Mouse (Mus musculus) hindbrain, embryonic 12.5 days (tissue): ENCODE results near the gene Hoxb5. TPM values are rescaled to one million over a fixed set of nuclear protein-coding genes. Genes with fewer than 3 reads are reported as not detected.

Experiments used
- ATAC-seq: fragments of 200-750 bp; cut with Nextera tagmentation; 2 replicates; pipeline ENCODE4 v1.8.0; 2017; ENCODE audit warnings: moderate TSS enrichment; ENCODE audit not compliant: low FRiP score
- H3K27ac ChIP-seq: fragments of 300-500 bp; sonication (generic); 2 replicates; pipeline ENCODE4 v1.5.1; 2016; ENCODE audit warnings: mild to moderate bottlenecking
- H3K27me3 ChIP-seq: fragments of 300-500 bp; sonication (generic); 2 replicates; pipeline ENCODE4 v1.6.1; 2016; ENCODE audit warnings: mild to moderate bottlenecking
- H3K36me3 ChIP-seq: fragments of 300-500 bp; sonication (generic); 2 replicates; pipeline ENCODE4 v1.6.1; 2016; ENCODE audit warnings: mild to moderate bottlenecking
- H3K4me1 ChIP-seq: fragments of 300-500 bp; sonication (generic); 2 replicates; pipeline ENCODE4 v1.6.1; 2016
- H3K4me2 ChIP-seq: fragments of 300-500 bp; sonication (generic); replicated peaks from 2 replicates; pipeline ENCODE4 v1.6.1; 2016; ENCODE audit warnings: mild to moderate bottlenecking
- H3K4me3 ChIP-seq: fragments of 300-500 bp; sonication (generic); 2 replicates; pipeline ENCODE4 v1.5.1; 2016; ENCODE audit warnings: mild to moderate bottlenecking
- H3K9ac ChIP-seq: fragments of 300-500 bp; sonication (generic); 2 replicates; pipeline ENCODE4 v1.6.1; 2016; ENCODE audit warnings: mild to moderate bottlenecking, moderate library complexity
- H3K9me3 ChIP-seq: fragments of 300-500 bp; sonication (generic); replicated peaks from 2 replicates; pipeline ENCODE4 v1.6.1; 2016; ENCODE audit warnings: mild to moderate bottlenecking
- WGBS: fragments of 180-500 bp; shearing (Covaris S2); methylation state at CpG from one replicate; pipeline ENCODE4 v1.1.7; 2016; 5-methylcytosine and 5-hydroxymethylcytosine counted together
- polyA plus RNA-seq: library from polyadenylated mRNA; unstranded; fragments of >200 nt; fragmentation: Nextera tagmentation; extraction: Ambion mirVana; gene quantifications from 2 replicates; pipeline ENCODE4 v1.2.1, GENCODE M21; 2016

Hoxb5 gene
- polyA plus RNA-seq, 1 experiment from 2014 or later: 74.3 TPM

DNA sequence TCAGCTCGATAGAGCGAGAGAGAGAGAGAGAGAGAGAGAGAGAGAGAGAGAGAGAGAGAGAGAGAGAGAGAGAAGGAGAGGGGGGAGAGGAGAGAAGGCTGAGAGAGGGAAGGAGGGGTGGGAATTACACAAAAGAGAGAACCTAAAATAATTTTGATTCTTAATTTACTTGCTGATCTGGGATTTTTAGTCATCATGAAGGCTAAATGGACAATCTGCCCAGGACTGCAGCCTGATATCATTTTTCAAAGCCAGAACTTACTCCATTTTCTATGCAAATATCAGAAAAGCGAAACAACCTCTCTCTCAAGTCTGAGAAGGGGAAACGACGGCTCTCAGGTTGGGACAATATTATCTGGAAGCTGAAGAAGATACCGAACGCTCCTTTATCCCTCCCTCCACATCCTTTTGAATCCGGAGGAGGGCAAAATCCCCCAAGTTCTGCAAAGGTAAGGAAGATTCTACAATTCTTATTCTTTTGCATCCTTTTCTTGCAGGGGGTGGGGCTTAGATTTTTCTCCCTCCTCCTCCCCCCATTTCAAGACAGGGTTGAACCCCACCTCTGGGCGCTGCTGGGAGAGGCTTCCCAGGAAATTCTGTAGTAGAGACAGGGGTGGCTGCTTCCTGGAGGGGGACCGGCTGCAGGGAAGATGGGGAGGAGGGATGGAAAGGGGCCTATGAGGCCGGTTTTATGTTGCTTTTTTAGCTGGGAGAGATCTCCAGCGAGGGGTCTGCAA lies 10.4 kb upstream of the Hoxb5 start:
- H3K4me2 ChIP-seq: no peak overlapping the region

GRCm38 (mm10) chr11:96293302-96293921 lies 9.7 kb upstream of the Hoxb5 start:
- H3K27ac ChIP-seq: no peak overlapping the region

More for the DNA sequence above, 10.4 kb upstream of the Hoxb5 start:
- Histone ChIP-seq H3K9me3 (no peaks in the 10 kb centered on the region), H3K9ac (no peak overlapping the region), H3K4me1 (no peaks in the 10 kb centered on the region), H3K36me3 (no peaks in the 10 kb centered on the region), H3K27me3 (peaks cover 97% of the 10 kb centered on the region), H3K4me3 (peak overlapping the region; percentile 16; the same call in 1 of the 2 replicates), H3K27ac (no peak overlapping the region)
- ATAC-seq: no peak
- 1% methylated on average over 12 of the region's 12 CpGs for WGBS

GRCm38 (mm10) chr11:96294245-96295091 lies 8.7 kb upstream of the Hoxb5 start:
- WGBS: under 1% methylated on average over 32 of the region's 32 CpGs
- peaks cover 97% of the 10 kb centered on the region for H3K27me3 ChIP-seq
- H3K36me3 ChIP-seq: no peaks in the 10 kb centered on the region
- H3K4me1 ChIP-seq: peaks cover 3% of the 10 kb centered on the region; the same call in 1 of the 2 replicates
- peak overlapping the region; percentile 12; the same call in 1 of the 2 replicates for H3K4me3 ChIP-seq
- ATAC-seq: no peak
- no peak overlapping the region for H3K27ac ChIP-seq
- no peak overlapping the region for H3K9ac ChIP-seq
- no peaks in the 10 kb centered on the region for H3K9me3 ChIP-seq
- H3K4me2 ChIP-seq: no peak overlapping the region

More at GRCm38 (mm10) chr11:96293302-96293921, 9.7 kb upstream of the Hoxb5 start:
- no peaks in the 10 kb centered on the region for H3K36me3 ChIP-seq
- no peaks in the 10 kb centered on the region for H3K4me1 ChIP-seq
- WGBS: 2% methylated on average over 22 of the region's 22 CpGs
- no peak for ATAC-seq
- no peak overlapping the region for H3K9ac ChIP-seq
- peak overlapping the region; percentile 16; the same call in 1 of the 2 replicates for H3K4me3 ChIP-seq
- no peaks in the 10 kb centered on the region for H3K9me3 ChIP-seq
- H3K4me2 ChIP-seq: no peak overlapping the region
- H3K27me3 ChIP-seq: peaks cover 97% of the 10 kb centered on the region

DNA sequence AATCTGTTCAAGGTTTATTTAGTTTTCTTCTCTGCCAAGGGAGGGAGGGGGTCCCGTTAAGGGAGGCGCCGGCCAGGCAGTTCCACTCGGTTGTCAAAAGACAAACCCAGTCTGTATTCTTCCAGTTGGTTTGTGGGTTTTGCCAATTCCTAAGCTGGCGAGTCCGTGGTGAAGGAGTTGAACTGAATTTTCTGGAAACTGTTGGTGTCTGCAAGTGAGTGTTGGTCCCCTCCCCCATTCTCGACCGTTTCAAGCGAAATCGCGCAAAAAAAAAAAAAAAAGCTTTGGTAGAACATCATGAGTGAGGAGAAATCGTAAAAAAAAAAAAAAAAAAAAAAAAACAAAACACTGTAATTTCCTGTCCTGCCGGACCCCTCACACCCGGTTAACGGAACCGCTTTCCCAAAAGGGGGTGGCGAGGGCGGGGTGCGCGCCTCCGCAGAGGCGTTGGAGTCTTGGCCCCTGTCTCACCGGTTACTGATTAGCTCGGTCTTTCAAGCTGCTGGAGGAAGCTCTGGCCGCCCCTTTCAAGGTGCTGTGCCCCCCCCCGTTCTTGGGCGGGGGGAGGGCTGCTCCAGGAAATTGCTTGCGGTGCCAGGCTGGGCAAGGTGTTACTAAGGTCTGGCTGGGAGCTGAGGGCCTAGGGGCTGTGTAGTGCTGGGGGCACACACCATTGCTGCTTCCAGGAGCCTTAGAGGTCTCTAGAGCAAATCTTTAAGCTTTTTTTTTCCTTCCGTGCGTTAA lies 7.9 kb upstream of the Hoxb5 start:
- Histone ChIP-seq H3K9ac (0 out of 2 replicates have a peak overlapping the region, but pooled peaks have one; percentile 8), H3K36me3 (no peaks in the 10 kb centered on the region), H3K27ac (no peak overlapping the region; the same call in 1 of the 2 replicates), H3K27me3 (peaks cover 97% of the 10 kb centered on the region), H3K4me1 (peaks cover 3% of the 10 kb centered on the region; the same call in 1 of the 2 replicates), H3K4me2 (no peak overlapping the region; the same call in 1 of the 2 replicates), H3K4me3 (peak overlapping the region; percentile 17), H3K9me3 (no peaks in the 10 kb centered on the region)
- ATAC-seq: no peak
- 1% methylated on average over 30 of the region's 30 CpGs for WGBS

DNA sequence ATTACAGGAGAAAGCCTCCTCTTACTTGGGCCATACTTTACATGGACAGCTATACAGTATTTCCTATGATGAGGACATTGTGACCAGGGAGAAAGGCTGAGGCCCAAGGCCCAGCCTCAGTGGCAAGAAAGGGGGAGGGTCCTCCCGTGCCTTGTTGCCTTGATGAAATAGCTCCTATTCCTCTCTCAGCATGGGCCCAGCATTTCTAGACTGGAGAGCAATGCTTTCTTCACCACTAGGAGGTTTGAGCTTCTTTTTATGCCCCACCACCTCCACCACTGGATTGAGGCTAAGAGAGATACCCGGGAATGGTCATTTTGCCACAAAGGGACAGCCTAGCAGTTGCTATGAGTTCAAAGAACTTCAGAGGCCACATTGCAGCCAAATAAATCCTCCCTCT lies 6.1 kb upstream of the Hoxb5 start:
- H3K4me3 ChIP-seq: no peak overlapping the region
- H3K4me2 ChIP-seq: peak overlapping the region; percentile 7; the same call in 1 of the 2 replicates

DNA sequence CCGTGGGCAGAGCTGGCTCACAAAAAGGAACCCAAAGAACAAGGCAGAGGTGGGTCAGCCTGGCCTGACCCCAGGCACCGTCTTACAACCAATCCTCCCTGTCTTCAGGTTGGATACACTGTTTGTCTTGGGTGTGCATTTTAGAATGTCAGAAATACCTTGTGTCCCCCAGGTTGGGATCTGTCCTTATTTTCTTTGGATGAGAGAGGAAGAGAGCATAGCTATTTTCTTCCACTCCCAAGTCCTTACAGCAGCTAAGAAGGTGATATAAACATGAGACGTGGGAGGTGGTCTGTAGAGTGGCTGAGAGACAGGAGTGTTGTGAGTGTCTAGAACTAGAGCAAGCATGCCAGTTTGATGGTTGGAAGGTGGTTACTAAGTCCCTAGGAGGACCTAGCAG lies 5.7 kb upstream of the Hoxb5 start:
- no peak overlapping the region for H3K27ac ChIP-seq
- no peak for ATAC-seq
- no peaks in the 10 kb centered on the region for H3K9me3 ChIP-seq
- peaks cover 3% of the 10 kb centered on the region; the same call in 1 of the 2 replicates for H3K4me1 ChIP-seq
- peak overlapping the region; percentile 7; the same call in 1 of the 2 replicates for H3K4me2 ChIP-seq
- H3K27me3 ChIP-seq: peaks cover 100% of the 10 kb centered on the region
- no peak overlapping the region for H3K9ac ChIP-seq
- H3K36me3 ChIP-seq: no peaks in the 10 kb centered on the region
- no peak overlapping the region for H3K4me3 ChIP-seq
- WGBS: 4% methylated on average over 3 of the region's 3 CpGs

More for the DNA sequence above, 6.1 kb upstream of the Hoxb5 start:
- WGBS: 5% methylated on average over 2 of the region's 2 CpGs
- Histone ChIP-seq H3K9ac (no peak overlapping the region), H3K36me3 (no peaks in the 10 kb centered on the region), H3K4me1 (peaks cover 3% of the 10 kb centered on the region; the same call in 1 of the 2 replicates), H3K27ac (no peak overlapping the region), H3K9me3 (no peaks in the 10 kb centered on the region), H3K27me3 (peaks cover 100% of the 10 kb centered on the region)
- no peak for ATAC-seq

GRCm38 (mm10) chr11:96297968-96298635 lies 5.0 kb upstream of the Hoxb5 start:
- Histone ChIP-seq H3K9ac (no peak overlapping the region), H3K36me3 (no peaks in the 10 kb centered on the region), H3K4me2 (no peak overlapping the region; the same call in 1 of the 2 replicates), H3K4me3 (no peak overlapping the region), H3K27me3 (peaks cover 100% of the 10 kb centered on the region), H3K27ac (no peak overlapping the region), H3K9me3 (no peaks in the 10 kb centered on the region), H3K4me1 (peaks cover 3% of the 10 kb centered on the region; the same call in 1 of the 2 replicates)
- ATAC-seq: no peak
- 4% methylated on average over 11 of the region's 11 CpGs for WGBS

- Histone ChIP-seq H3K9ac (peak overlapping the region; percentile 64), H3K4me1 (peaks cover 3% of the 10 kb centered on the region; the same call in 1 of the 2 replicates), H3K27me3 (peaks cover 99% of the 10 kb centered on the region), H3K4me3 (peak overlapping the region; percentile 36), H3K36me3 (no peaks in the 10 kb centered on the region), H3K9me3 (no peaks in the 10 kb centered on the region), H3K27ac (peak overlapping the region; percentile 49), H3K4me2 (peak overlapping the region; percentile 62)
- WGBS: under 1% methylated on average over 64 of the region's 66 CpGs
- no peak for ATAC-seq
Measured at GRCm38 (mm10) chr11:96298895-96299667, 4.1 kb upstream of the Hoxb5 start.

GRCm38 (mm10) chr11:96299781-96300180 lies 3.4 kb upstream of the Hoxb5 start:
- H3K27me3 ChIP-seq: peaks cover 98% of the 10 kb centered on the region
- peak overlapping the region; percentile 49; the same call in 1 of the 2 replicates for H3K27ac ChIP-seq
- no peak for ATAC-seq
- H3K36me3 ChIP-seq: no peaks in the 10 kb centered on the region
- peaks cover 3% of the 10 kb centered on the region; the same call in 1 of the 2 replicates for H3K4me1 ChIP-seq
- H3K4me2 ChIP-seq: peak overlapping the region; percentile 62; the same call in 1 of the 2 replicates
- H3K9me3 ChIP-seq: no peaks in the 10 kb centered on the region
- H3K4me3 ChIP-seq: peak overlapping the region; percentile 36
- under 1% methylated on average over 9 of the region's 9 CpGs for WGBS
- H3K9ac ChIP-seq: peak overlapping the region; percentile 64

DNA sequence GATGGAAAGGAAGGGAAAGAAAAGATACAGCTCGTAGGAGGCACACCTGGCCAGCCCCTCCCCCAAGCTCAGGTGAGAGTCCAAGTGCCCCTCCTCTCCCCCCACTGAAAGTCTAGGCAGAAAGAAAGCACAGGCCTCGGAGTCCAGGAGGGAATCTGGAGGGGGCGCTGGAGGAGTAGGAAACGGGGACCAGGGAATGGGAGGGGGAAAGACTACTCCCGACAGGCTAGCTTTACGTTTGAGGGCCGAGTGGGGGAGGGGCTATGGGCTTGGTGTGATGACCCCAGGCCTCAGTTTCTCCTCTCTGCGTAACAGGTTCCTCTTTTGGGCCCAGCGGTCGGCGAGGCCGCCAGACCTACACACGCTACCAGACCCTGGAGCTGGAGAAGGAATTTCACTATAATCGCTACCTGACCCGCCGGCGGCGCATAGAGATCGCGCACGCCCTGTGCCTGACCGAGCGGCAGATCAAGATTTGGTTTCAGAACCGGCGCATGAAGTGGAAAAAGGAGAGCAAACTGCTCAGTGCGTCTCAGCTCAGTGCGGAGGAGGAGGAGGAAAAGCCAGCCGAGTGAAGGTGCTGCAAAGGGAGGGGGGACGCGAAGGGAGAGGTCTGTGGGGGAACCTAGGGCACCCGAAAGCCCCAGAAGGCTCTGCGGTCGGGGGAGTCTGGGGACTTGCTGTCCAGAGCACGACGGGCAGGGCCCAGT lies 2.6 kb upstream of the Hoxb5 start:
- peak overlapping the region; percentile 36 for H3K4me3 ChIP-seq
- WGBS: under 1% methylated on average over 34 of the region's 35 CpGs
- peaks cover 98% of the 10 kb centered on the region for H3K27me3 ChIP-seq
- peak overlapping the region; percentile 64 for H3K9ac ChIP-seq
- no peaks in the 10 kb centered on the region for H3K36me3 ChIP-seq
- H3K4me1 ChIP-seq: peaks cover 3% of the 10 kb centered on the region; the same call in 1 of the 2 replicates
- peak overlapping the region; percentile 66 for H3K27ac ChIP-seq
- H3K4me2 ChIP-seq: peak overlapping the region; percentile 62
- no peak for ATAC-seq
- no peaks in the 10 kb centered on the region for H3K9me3 ChIP-seq
